Comparison of ENCODE assay signal across 12 mouse cellular contexts in the genomic region with DNA sequence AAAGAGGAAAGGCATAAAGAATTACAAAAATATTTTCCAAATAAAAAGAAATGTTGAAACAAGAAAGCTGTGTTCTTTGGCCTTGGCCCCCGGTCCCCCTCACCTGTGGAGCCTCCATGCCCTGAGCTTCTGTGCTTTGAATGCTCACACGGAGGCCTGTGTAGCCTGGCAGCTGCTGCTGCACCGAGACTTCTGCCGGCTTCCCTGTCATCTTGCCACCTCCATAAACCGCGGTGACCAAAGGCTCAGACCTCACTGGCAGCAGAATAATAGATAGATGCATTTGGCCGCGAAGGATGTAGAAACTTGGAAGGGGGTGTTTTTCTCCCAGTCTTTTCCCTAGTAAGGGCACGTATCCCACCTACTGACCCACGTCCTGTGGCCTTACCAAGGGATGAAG.
A peak's percentile ranks its signal among the peaks of the same experiment; 100 is the strongest.
DNase-seq lines count a peak whose midpoint lies in the region.
"Had no signal": no experiment of that assay in that cellular context is flagged by ENCODE, and none has a peak within 500 bp of the region (broad histone marks: within the 10 kb centered on the region; RNA-seq: fewer than 3 reads in every experiment).

No protein-coding gene starts in this region.

- peak; percentile 66 to 69 for DNase-seq in cerebellum, postnatal 10 days
- no peak for DNase-seq in cerebellum, adult 8-10 months
- DNase-seq in left cerebral cortex, postnatal 4 days = peak; percentile 44
- no peak for DNase-seq in left cerebral cortex, adult 8-10 months (ENCODE audit: low spot score in 2 of 2)
- no peak for DNase-seq in ovary, adult 18-20 months (ENCODE audit: low spot score)
- DNase-seq: adrenal gland, adult 8-10 months; adrenal gland, postnatal 14 days; adrenal gland, postnatal 36 days; B cell, adult 2 months; cerebellum, adult 11-12 months; cerebellum, adult 9-10 months; cerebellum, postnatal 25 days had no signal

- intact Hi-C loops in left cerebral cortex, postnatal 4 days (cut with DNase I) = no loop called here

Comparison
In these comparisons a context has a peak if more than half of its experiments do, and no peak if none do; other contexts are left out.
1. DNase-seq: peak in cerebellum, postnatal 10 days (2 of 2) and left cerebral cortex, postnatal 4 days (single experiment); none in cerebellum, adult 8-10 months (single experiment), left cerebral cortex, adult 8-10 months (0 of 2) and ovary, adult 18-20 months (single experiment).